Mouse (Mus musculus) lung, embryonic 16.5 days (tissue): ENCODE results near the gene 2310022A10Rik. TPM values are rescaled to one million over a fixed set of nuclear protein-coding genes. Genes with fewer than 3 reads are reported as not detected.
"Not testable (repeated sequence)": the region's sequence is repeated elsewhere in the genome, so short reads cannot be mapped to it uniquely, and the experiment has no call there.

Experiments used
- ATAC-seq: fragments of 200-750 bp; cut with Nextera tagmentation; 2 replicates; pipeline ENCODE4 v1.8.0; 2017; ENCODE audit warnings: low read depth, mild to moderate bottlenecking, moderate library complexity
- H3K27ac ChIP-seq: fragments of 300-500 bp; sonication (generic); 2 replicates; pipeline ENCODE4 v1.5.1; 2014; ENCODE audit warnings: mild to moderate bottlenecking, control low read depth, low read length
- H3K27me3 ChIP-seq: fragments of 300-500 bp; sonication (generic); 2 replicates; pipeline ENCODE4 v1.6.1; 2014; ENCODE audit warnings: low read depth, low read length, mixed read lengths; ENCODE audit not compliant: control insufficient read depth, insufficient read depth
- H3K36me3 ChIP-seq: fragments of 300-500 bp; sonication (generic); 2 replicates; pipeline ENCODE4 v1.6.1; 2014; ENCODE audit warnings: low read length; ENCODE audit not compliant: control insufficient read depth, insufficient read depth
- H3K4me1 ChIP-seq: fragments of 300-500 bp; sonication (generic); replicated peaks from 2 replicates; pipeline ENCODE4 v1.6.1; 2014; ENCODE audit warnings: low read length, mixed read lengths; ENCODE audit not compliant: control insufficient read depth, insufficient read depth
- H3K4me2 ChIP-seq: fragments of 300-500 bp; sonication (generic); 2 replicates; pipeline ENCODE4 v1.6.1; 2014; ENCODE audit warnings: low read depth, low read length, control low read depth
- H3K4me3 ChIP-seq: fragments of 300-500 bp; sonication (generic); 2 replicates; pipeline ENCODE4 v1.5.1; 2014; ENCODE audit warnings: mild to moderate bottlenecking, low read length, control low read depth
- H3K9ac ChIP-seq: fragments of 300-500 bp; sonication (generic); 2 replicates; pipeline ENCODE4 v1.6.1; 2014; ENCODE audit warnings: low read length, control low read depth
- H3K9me3 ChIP-seq: fragments of 300-500 bp; sonication (generic); 2 replicates; pipeline ENCODE4 v1.6.1; 2016; ENCODE audit warnings: low read length; ENCODE audit not compliant: control insufficient read depth
- WGBS: fragments of 180-500 bp; shearing (Covaris S2); extraction: QIAGEN DNeasy Blood & Tissue Kit; methylation state at CpG from one replicate; pipeline ENCODE4 v1.1.7; 2014; 5-methylcytosine and 5-hydroxymethylcytosine counted together
- polyA plus RNA-seq: library from polyadenylated mRNA; unstranded; fragments of >200 nt; fragmentation: Nextera tagmentation; extraction: Ambion mirVana; gene quantifications from 2 replicates; pipeline ENCODE4 v1.2.1, GENCODE M21; 2015

2310022A10Rik gene
- polyA plus RNA-seq, 1 experiment from 2014 or later: 24.9 TPM

GRCm38 (mm10) chr7:27613751-27614499 is 60.9 kb downstream of the 2310022A10Rik start:
- no peak for ATAC-seq
- H3K27ac ChIP-seq: no peak overlapping the region
- no peaks in the 10 kb centered on the region for H3K4me1 ChIP-seq
- WGBS: 63% methylated on average over 8 of the region's 8 CpGs
- H3K9me3 ChIP-seq: no peaks in the 10 kb centered on the region
- H3K36me3 ChIP-seq: peaks cover 17% of the 10 kb centered on the region; the same call in 1 of the 2 replicates
- no peak overlapping the region for H3K4me2 ChIP-seq
- no peaks in the 10 kb centered on the region for H3K27me3 ChIP-seq
- no peak overlapping the region for H3K4me3 ChIP-seq
- H3K9ac ChIP-seq: no peak overlapping the region

GRCm38 (mm10) chr7:27621028-27621427 is 68.0 kb downstream of the 2310022A10Rik start:
- H3K4me1 ChIP-seq: no peaks in the 10 kb centered on the region
- no peak overlapping the region for H3K27ac ChIP-seq
- WGBS: 80% methylated on average over 6 of the region's 6 CpGs
- no peak overlapping the region for H3K4me3 ChIP-seq
- H3K9me3 ChIP-seq: no peaks in the 10 kb centered on the region
- no peak for ATAC-seq
- no peaks in the 10 kb centered on the region for H3K27me3 ChIP-seq
- H3K4me2 ChIP-seq: no peak overlapping the region
- peaks cover 20% of the 10 kb centered on the region for H3K36me3 ChIP-seq
- no peak overlapping the region for H3K9ac ChIP-seq

- Histone ChIP-seq H3K27me3 (no peaks in the 10 kb centered on the region), H3K27ac (no peak overlapping the region), H3K4me3 (no peak overlapping the region), H3K9ac (no peak overlapping the region), H3K4me1 (no peaks in the 10 kb centered on the region), H3K4me2 (no peak overlapping the region), H3K9me3 (no peaks in the 10 kb centered on the region), H3K36me3 (peaks cover 17% of the 10 kb centered on the region)
- 62% methylated on average over 1 of the region's 1 CpGs for WGBS
- ATAC-seq: no peak
Observed at GRCm38 (mm10) chr7:27622234-27622633, 69.2 kb downstream of the 2310022A10Rik start.

- Histone ChIP-seq H3K36me3 (peaks cover 24% of the 10 kb centered on the region), H3K27me3 (no peaks in the 10 kb centered on the region), H3K4me1 (no peaks in the 10 kb centered on the region), H3K9me3 (no peaks in the 10 kb centered on the region), H3K9ac (no peak overlapping the region), H3K27ac (no peak overlapping the region), H3K4me2 (no peak overlapping the region), H3K4me3 (no peak overlapping the region)
- ATAC-seq: no peak
Observed at GRCm38 (mm10) chr7:27624967-27625366, 71.9 kb downstream of the 2310022A10Rik start.

- no peak overlapping the region for H3K4me3 ChIP-seq
- H3K27ac ChIP-seq: no peak overlapping the region
- no peak for ATAC-seq
- H3K4me2 ChIP-seq: no peak overlapping the region
- no peaks in the 10 kb centered on the region for H3K9me3 ChIP-seq
- WGBS: 89% methylated on average over 7 of the region's 7 CpGs
- H3K27me3 ChIP-seq: no peaks in the 10 kb centered on the region
- no peaks in the 10 kb centered on the region for H3K4me1 ChIP-seq
- H3K36me3 ChIP-seq: peaks cover 22% of the 10 kb centered on the region
- no peak overlapping the region for H3K9ac ChIP-seq
Observed at GRCm38 (mm10) chr7:27627707-27628106, 74.7 kb downstream of the 2310022A10Rik start.

GRCm38 (mm10) chr7:27628190-27628589 is 75.2 kb downstream of the 2310022A10Rik start:
- H3K36me3 ChIP-seq: peaks cover 22% of the 10 kb centered on the region

GRCm38 (mm10) chr7:27628816-27629215 is 75.8 kb downstream of the 2310022A10Rik start:
- ATAC-seq, H3K9ac ChIP-seq, H3K27ac ChIP-seq, H3K4me1 ChIP-seq, H3K9me3 ChIP-seq, H3K27me3 ChIP-seq, H3K4me2 ChIP-seq, H3K4me3 ChIP-seq: not testable (repeated sequence)
- 86% methylated on average over 7 of the region's 7 CpGs for WGBS
- peaks cover 22% of the 10 kb centered on the region for H3K36me3 ChIP-seq

More at GRCm38 (mm10) chr7:27628190-27628589, 75.2 kb downstream of the 2310022A10Rik start:
- H3K4me1 ChIP-seq: no peaks in the 10 kb centered on the region
- no peaks in the 10 kb centered on the region for H3K27me3 ChIP-seq
- H3K9me3 ChIP-seq: no peaks in the 10 kb centered on the region
- no peak overlapping the region for H3K4me3 ChIP-seq
- WGBS: 93% methylated on average over 6 of the region's 6 CpGs
- H3K27ac ChIP-seq: no peak overlapping the region
- H3K9ac ChIP-seq: no peak overlapping the region
- H3K4me2 ChIP-seq: no peak overlapping the region
- no peak for ATAC-seq

GRCm38 (mm10) chr7:27631439-27631838 is 78.4 kb downstream of the 2310022A10Rik start:
- Histone ChIP-seq H3K9ac (no peak overlapping the region), H3K27ac (no peak overlapping the region), H3K27me3 (no peaks in the 10 kb centered on the region), H3K4me2 (no peak overlapping the region), H3K4me1 (no peaks in the 10 kb centered on the region), H3K9me3 (no peaks in the 10 kb centered on the region), H3K36me3 (peaks cover 30% of the 10 kb centered on the region), H3K4me3 (no peak overlapping the region)
- 89% methylated on average over 4 of the region's 4 CpGs for WGBS
- no peak for ATAC-seq
